Mouse (Mus musculus): ENCODE results near the gene Cbfa2t3.

GRCm38 (mm10) chr8:122575286-122575685 is 123.6 kb downstream of the Cbfa2t3 start:
- TF ChIP-seq EP300 (IDR thresholded peaks at IDR 0.05; ENCODE audit: low read depth in 1 of 2, low read length in 2 of 2) = no peak
- TF ChIP-seq NRF1 (IDR thresholded peaks at IDR 0.05; ENCODE audit: insufficient read depth, low read depth, low read length, poor library complexity, severe bottlenecking) = no peak
- TF ChIP-seq GATA1 (IDR thresholded peaks at IDR 0.05; ENCODE audit: low read depth, low read length) = no peak
- TF ChIP-seq CTCF (IDR thresholded peaks at IDR 0.05 in 2 of 3, conservative IDR thresholded peaks at IDR 0.05 in 1 of 3; ENCODE audit: control insufficient read depth in 1 of 3, insufficient read depth in 1 of 3, low read depth in 2 of 3, low read length in 3 of 3, poor library complexity in 1 of 3, severe bottlenecking in 1 of 3) = no peak
- no peak for TF ChIP-seq RAD21 (IDR thresholded peaks at IDR 0.05; ENCODE audit: low read depth, low read length)
- no peak for TF ChIP-seq MAX (IDR thresholded peaks at IDR 0.05; ENCODE audit: low read length)
- no peak for TF ChIP-seq MAFK (IDR thresholded peaks at IDR 0.05; ENCODE audit: borderline replicate concordance, low read depth, low read length)
- no peak for TF ChIP-seq MEF2A (IDR thresholded peaks at IDR 0.05; ENCODE audit: extremely low read depth, insufficient replicate concordance, low read depth, low read length, poor library complexity, severe bottlenecking)
- no peak for TF ChIP-seq USF2 (IDR thresholded peaks at IDR 0.05; ENCODE audit: borderline replicate concordance in 1 of 2, insufficient read depth in 1 of 2, low read depth in 1 of 2, low read length in 2 of 2)
- TF ChIP-seq JUND (IDR thresholded peaks at IDR 0.05; ENCODE audit: low read depth, low read length) = no peak

All from MEL (cell line).